Mouse (Mus musculus) lung, adult 2 months (tissue): ENCODE results near the gene Wdr64.

Experiments used
- CTCF ChIP-seq: fragments of 200-500 bp; IDR thresholded peaks from 2 replicates; pipeline ENCODE4 v1.5.1; 2011; ENCODE audit warnings: mild to moderate bottlenecking, low read length, control low read depth; ENCODE audit not compliant: insufficient read depth
- POLR2A ChIP-seq: fragments of 200-500 bp; IDR thresholded peaks from 2 replicates; pipeline ENCODE4 v1.6.1; 2011; ENCODE audit warnings: low read depth, mild to moderate bottlenecking, control low read depth, low read length, borderline replicate concordance; ENCODE audit errors: extremely low read depth

- TF ChIP-seq CTCF (no peak), POLR2A (no peak)
Measured at GRCm38 (mm10) chr1:175716832-175717231, 18.4 kb downstream of the Wdr64 start.
